Mouse (Mus musculus) naive thymus-derived CD4-positive, alpha-beta T cell, adult 2 months (primary cell): Measurements from ENCODE around the gene Tcte3.
"Not testable (repeated sequence)": the region's sequence is repeated elsewhere in the genome, so short reads cannot be mapped to it uniquely, and the experiment has no call there.

Experiments
- DNase-seq: peaks from one replicate; pipeline ENCODE4 v3.0.0-alpha.2; 2011; ENCODE audit warnings: low read depth

Tcte3 gene

DNA sequence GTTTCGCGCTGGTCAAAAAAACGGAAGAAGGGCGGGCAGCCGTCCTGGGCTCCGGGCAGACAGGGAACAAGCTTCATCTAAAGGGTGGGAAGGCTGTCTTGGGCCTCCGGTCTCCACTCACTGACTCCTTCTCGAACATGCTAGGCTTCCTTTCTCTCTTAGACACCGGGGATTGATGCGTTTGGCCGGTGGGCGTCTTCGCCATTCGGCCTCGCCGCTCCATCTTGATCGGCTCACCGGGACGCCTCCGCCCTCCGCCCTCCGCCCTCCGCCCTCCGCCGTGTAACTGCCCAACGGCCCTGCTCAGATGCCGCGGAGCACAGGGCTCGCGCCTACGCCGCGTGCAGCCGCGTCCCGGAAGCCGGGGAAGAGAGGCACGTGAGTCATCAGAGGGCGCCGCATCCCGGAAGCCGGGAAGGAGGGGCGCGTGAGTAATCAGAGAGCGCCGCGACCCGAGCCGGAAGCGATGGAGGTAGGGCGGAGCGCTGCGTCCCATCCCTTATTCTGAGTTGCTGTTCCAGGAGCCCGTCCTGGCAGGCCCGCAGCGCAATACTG, at the start of gene Tcte3, which contains the start of the genes Ermard and Gm3448:
Gene Tcte3, minus strand, starts transcription at position 314 of the 555 bp plus-strand sequence.
Gene Ermard, plus strand, starts transcription at position 34 of the 555 bp plus-strand sequence.
Gene Gm3448, minus strand, starts transcription at position 363 of the 555 bp plus-strand sequence.
- DNase-seq, result not testable (repeated sequence)

DNA sequence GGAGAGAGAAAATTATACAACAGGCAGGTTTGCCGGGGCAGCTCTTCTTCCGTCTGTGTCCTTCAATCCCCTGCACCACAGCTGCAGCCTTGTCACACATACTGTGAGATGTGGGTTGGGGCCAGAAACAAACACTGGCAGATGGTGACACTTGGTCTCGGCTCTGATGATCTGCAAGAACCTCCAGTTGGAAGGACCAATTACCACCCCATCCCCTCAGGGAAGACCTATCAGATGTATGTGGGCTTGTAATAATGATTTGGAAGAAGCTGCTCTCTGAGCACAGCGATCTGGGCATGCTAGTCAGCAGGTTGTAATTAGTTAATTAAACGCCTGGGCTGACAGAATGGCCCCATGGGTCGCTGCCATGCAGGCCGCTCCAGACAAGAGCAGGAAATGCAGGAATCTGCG, 47.3 kb upstream of the Tcte3 start:
- DNase-seq, result no peak

DNA sequence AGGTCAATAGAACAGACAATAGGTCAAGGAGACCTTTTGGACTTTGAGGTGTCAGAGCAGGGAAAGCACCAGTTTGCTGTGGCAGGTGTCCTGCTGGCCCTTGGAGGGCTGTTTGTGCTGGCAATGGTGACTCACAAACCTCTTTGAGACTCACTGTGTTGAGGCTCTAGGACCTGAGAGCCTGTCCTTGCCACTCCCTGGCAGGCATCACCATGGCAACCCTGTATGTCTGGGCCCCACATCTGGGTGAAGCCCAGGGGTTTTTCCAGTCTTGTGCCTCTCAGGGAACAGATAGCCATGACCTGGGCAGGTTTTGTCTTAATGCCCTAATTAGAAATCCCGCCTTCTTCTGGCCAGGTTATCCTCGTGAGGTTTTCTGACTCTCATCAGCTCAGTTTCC, 46.9 kb upstream of the Tcte3 start:
- no peak for DNase-seq

DNA sequence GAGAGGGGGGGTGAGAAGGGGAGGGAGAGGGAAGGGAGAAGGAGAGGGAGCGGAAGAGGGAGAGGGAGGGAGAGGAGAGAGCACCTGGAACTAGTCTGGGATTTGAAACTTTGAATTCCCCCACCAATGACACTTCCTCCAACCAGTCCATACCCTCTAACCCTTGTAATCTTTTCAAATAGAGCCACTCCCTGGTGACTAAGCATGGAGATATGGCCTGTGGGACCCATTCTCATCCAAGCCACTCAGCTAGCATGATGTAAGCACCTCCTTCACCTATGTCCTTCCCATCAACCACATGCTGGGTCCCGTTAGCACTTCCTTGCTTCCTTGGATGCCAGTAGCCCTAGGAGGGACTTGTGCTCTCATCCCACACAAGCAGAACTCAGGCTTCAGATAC, 43.7 kb upstream of the Tcte3 start:
- DNase-seq, result no peak

DNA sequence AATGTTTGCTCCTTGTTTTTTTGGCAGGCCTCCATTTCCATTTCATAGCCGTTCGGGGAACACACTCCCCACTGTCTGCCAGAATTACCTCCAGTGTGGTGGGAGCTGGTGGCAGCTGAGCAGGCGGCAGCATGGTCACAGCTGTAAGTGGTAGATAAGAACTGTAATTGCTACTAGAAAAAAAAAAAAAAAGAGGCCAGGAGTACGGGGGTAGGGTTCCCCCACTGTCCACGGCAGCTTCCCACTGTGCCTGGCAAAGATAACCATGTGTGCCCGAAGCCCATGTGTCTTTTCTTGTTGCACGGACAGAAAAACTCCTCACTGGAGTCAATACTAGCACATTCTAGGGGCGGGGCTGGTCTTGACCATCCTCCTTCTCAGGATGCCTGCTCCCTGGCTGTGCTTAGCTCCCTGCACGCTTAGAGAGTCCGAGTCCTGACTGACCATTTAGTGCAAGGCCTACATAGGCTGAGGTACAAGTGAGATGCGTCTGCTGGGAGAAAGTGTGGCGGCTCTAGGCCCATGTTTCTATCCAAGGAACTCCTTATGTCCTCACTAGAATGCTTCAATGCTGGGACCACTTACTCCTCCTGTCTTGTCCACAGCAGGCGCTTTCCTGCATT, 43.0 kb upstream of the Tcte3 start:
- no peak for DNase-seq

DNA sequence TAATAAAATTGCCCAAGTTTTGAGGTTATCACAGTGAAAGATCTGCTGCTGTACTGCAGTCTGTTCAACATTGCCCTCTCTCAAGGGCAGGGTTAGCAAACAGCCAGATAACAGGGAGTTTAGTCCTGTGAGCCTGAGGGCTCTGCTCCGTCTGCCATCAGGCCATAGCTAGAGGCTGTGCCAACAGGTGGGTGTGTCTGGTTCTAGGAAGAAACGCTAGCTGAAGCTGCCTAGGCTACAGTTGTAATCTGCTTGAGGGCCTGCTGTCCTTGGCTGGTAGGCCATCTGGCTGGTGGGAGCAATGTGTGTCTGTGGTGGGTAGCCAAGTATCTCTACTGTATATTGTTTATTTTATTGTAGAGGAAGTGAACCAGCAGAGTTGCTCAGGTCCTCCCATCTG, 36.2 kb upstream of the Tcte3 start:
- no peak for DNase-seq

DNA sequence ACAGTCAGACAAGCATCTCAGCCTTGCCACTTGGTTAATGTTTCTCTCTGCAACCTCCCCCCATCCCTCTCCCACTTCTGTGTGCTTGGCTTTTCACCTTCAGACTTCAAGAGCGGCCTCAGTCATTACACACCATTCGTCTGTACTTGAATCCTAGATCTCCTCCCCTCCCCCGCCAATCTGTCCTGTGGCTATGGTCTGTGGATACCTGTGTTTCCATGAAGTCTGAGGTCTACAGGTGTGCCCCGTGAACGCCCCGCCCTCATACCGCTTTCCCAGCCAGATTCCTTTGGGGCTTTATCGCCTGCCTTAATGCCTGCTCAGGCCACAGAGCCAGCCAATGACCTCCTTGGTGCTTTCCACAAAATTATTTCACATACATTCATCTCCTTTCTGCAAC, 33.7 kb upstream of the Tcte3 start:
- DNase-seq, result no peak

DNA sequence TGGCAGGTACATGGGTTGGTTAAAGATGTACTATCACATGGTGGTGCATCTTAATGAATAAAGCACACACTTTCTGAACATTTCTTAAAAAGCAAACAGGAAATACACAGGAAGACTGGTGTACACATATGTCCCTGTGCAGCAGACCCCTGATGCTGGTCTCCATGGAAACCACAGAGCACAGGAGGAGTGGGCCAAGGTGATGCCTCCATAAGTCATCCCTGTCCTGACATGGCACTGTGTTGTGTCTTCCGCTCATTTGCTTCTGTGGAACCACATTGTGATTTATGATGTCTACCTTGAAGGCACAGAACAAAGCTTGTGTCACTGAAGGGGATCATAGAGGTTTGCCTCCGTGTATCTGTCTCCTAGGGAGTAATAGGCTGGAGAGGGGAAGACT, 30.9 kb upstream of the Tcte3 start:
- no peak for DNase-seq

DNA sequence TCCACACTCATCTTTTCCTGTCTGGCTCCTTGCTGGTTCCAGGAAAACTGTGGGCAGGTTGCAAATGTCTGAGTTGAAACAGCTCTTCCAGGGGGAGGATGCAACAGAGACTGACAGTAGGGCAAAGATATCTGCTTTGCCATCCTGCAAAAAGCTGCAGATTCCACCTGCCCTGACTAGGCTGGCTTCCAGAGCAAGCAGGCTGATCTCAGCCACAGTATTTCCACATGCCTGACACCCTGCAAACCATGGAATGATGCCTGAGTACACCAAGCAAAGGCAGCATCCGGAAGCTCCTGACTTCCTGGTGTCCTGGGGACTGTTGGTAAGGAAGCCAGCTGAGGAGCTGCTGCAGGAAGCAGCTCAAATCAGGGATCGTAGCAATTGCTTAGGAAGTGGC, 27.8 kb upstream of the Tcte3 start:
- no peak for DNase-seq

DNA sequence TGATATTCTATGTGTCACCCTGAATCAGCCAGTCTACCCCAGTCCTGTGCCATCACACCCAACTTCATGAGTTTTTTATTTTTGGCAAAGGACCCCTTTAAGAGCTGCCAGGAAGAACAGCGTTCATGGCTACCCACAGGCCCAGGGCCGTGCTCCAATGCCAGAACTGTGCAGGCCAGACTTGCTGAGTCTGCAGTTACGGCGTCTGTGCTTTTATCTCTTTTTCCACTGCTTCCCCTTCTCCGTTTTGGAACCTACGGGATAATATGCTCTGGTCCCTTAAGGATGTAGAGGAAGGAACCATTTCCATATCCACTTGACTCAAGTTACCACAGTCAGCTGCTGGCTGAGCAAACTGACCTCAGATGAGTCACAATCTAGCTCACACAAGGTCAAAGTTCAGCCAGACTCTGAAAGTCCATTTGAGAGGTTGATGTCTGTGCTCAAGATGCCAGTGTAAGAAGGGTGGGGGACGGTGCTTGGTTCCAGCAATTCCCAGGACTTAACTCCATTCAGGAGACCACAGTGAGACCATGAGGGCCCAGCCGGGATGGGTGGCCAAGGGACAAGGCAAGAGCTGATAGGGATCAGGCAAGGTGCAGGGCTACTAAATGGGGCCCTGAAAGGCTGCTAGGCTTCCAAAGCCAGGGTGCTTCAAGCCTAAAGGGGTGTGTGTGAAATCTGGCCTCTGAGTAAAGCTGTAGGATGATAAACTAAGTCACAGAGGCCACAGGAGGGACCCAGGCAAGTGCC, 26.9 kb upstream of the Tcte3 start:
- DNase-seq, result no peak

DNA sequence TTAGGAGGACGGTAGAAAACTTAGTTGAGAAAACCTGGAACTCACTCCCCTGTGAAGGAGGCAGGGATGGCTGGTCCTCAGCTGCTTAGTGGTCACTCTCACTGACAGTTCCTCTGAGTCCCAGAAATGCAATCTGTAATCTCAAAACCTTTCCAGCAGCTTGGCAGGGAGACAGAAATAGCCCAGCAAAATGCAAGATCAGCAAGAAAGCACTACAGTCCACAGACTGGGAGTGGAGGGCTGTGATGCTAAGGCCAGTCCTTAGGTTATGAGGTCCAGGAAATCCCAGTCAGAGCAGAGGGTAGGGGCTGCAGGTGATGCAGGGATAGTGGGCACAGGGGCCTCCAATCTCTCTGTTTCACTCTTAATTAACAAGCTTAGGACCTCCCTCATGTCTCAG, 25.6 kb upstream of the Tcte3 start:
- no peak for DNase-seq

DNA sequence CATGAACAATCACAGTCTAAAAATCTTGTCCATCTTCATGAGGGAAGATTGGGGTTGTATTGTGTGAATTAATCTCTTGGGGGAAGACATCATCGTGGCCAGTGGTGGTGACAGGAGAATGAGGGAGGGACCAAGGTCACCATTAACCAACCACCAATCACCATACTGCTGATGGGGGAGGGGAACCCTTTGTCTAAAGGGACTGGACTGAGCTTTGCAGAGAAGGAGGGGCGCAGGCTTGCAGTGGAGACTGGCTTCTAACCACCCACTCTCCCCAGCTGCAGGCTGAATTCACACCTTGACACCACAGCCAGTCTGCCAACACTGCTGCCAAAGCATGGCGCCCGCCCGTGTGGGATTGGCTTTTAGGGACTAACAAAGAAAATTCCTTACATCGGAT, 24.8 kb upstream of the Tcte3 start:
- DNase-seq, result no peak

DNA sequence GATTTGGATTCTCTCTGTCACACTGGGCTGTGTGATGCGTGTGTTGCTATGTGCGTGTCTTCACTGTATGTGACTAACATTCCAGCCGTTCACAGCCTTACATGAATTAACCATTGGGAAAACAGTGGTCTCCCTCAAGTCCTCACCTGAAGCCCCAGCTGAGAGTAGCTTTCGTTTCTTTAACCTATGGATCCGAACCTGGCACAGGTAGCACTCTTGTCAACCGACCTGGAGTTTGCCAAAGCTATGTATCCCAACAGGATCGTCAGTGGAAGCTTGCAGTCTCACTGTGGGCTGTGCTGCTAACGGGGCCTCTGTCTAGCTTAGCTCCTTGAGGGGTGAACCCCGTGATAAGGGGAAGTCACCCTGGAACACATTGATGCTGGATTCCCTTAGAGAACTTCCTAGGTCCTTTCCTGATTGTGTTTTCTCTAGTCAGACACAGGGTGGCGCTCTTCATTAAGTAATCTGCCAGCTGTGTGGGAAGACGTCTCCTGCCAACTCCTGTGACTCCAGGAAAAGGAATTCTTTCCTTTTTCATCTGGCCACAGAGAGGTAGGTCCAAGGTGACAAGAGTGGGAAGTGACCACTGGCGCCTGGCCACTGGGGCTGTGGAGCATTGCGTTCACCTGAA, 24.2 kb upstream of the Tcte3 start:
- DNase-seq, result peak; percentile 10

DNA sequence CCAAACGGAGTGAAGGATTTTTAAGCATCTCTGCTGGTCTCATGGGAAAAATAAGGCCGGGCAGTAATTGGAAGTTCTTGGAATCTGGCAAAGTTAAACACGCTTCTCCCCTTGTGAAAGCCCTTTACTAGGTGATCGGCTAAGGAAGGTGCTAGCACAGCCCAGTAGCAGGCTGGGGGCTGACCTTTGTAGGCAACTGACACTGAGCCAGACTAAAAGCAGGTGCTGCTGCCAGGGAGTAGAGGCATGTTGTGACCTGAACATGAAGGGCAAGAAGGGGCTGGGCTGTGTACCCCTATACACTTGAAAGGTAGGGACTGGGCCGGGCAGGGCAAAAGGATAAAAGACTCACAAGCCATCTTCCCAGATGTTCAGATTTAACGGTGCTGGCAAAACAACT, 19.1 kb upstream of the Tcte3 start:
- no peak for DNase-seq

DNA sequence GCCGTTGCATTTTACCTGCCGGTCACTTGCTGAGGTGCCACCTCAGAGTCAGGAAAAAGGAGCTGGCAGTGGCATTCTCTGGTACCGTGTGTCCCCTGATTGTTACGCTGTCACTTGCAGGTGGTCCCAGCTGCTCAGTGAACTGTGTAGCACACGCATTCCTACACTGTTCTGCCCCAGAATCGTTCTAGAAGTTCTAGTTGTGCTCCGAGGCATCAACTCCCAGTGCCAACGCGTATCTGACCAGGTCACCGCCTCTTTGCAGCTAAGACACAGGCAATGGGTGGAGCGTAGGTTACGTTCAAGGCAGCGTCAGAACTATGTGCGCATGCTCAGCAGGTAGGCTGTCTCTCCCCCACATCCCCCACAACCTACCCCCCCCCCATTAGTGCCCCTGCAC, 18.4 kb upstream of the Tcte3 start:
- no peak for DNase-seq

DNA sequence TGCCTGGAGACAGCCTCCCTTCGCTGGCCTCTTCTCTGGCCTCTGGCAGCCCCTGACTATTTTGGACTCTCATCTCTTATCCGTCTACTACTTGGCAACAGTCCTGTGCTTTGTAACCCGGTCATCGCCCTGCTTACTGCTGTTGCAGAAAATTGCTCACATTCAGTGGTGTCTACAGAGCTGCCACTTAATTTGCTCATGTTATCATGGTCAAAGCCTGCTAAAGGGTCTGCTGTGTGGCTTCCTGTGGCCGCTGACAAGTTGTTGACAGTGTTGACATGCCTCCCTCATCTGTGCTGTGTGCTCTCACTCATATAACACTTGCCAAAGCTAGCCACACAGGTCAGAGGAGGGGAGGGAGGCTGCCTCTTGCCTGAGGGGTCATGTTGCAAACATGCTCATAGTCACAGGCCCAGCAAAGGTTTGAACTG, 16.9 kb upstream of the Tcte3 start:
- DNase-seq, result no peak

DNA sequence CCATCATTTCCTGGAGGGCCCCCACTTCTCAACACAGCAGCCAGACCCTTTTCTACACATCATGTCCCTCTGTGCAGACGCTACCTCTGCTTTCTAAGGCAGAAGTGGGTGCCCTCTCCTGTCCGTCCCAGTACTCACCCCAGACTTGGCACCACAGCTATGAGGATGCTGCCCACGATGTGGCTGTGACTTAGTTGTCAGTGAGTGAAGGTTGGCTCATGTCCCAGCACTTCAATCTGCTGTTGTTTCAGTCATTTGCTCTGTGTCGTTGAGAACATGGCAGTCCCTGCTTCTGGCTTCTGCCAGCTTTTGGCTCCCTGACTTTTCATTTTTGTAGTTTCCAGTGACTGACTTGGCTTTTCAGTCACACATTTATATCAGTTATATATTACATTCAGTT, 14.6 kb upstream of the Tcte3 start:
- no peak for DNase-seq

DNA sequence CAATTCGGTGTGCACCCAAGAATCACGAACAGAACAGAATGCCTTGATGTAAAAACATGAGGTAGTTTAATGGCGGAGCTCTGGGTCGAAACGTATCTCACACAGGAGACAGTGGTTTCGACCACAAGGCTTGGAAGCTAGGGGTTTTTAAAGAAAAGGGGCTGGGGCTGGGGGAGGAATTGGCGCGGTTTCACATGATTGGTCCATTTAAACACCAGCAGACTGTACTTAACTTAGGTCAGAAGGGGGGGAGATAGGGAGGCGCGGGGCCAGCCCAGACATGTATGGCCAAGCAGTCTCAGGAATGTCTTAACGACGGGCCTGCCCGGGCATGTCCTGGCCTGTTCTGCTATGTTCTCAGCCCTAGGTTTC, 12.5 kb upstream of the Tcte3 start:
- DNase-seq, result not testable (repeated sequence)

DNA sequence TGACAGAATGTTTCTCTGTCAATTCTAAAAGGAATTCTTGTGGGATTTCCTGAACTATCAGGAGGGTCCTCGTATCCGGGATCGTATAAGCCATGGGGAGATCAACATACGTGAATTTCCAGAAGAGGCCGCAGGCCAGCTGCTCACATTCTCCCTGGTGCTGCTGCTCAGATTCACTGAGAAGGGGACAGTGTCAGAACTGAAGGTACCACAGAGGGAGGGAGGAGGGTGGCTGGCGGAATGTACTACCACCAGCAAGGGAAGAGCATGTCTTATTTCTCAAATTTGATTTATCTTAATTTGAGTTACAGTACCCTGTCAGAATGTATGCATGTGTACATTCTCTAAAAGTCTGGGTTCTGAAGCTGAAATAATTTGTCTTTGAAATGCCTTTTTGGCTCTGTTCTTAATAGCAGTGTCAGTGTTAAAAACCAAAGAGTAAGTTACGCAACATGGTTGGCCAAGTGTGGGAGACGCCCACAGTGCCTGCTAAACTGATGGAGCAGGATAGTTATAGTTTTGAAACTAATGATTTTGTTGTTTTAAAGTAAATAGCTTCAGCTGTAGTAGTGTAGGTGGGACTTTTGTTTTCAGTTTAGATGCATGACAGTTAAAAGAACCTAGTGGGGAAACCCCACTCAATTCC, 12.0 kb upstream of the Tcte3 start:
- not testable (repeated sequence) for DNase-seq

DNA sequence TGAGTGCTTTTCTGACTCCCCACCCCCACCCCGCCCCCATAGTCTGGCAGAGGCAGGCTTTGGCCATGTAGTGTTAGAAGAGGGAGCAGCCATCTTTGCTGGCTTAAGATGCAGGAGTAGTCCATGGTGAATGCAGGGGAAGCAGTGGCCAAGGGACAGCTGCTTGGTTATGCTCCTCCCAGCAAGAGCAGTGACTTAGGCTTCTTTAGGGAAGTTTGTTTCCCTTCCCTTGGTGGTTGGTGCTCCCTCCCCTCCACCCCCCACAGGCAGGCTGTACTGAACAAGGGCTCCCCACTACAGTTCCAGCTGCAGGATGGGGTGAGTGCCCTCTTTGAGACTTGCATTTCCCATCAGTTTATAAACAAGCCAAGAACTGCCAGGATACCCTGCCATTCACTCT, 11.5 kb upstream of the Tcte3 start:
- not testable (repeated sequence) for DNase-seq

DNA sequence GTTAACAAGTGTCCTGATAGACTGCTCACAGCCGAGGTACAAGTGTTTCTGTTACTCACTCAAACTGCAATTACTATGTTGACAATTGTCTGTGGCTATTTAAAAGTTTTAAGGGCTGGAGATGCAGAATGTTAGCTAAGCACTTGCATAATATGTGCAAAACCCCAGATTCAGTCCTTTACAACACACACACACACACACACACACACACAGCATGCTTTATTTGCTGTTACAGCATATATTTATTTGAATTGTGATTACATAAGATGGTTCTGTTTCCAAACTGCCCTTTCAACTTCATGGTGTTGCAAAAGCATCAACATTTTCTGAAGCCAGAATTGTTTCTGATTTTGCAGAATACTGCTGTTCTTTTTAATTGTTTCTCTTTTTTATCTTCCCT, 9.1 kb upstream of the Tcte3 start:
- DNase-seq, result not testable (repeated sequence)

DNA sequence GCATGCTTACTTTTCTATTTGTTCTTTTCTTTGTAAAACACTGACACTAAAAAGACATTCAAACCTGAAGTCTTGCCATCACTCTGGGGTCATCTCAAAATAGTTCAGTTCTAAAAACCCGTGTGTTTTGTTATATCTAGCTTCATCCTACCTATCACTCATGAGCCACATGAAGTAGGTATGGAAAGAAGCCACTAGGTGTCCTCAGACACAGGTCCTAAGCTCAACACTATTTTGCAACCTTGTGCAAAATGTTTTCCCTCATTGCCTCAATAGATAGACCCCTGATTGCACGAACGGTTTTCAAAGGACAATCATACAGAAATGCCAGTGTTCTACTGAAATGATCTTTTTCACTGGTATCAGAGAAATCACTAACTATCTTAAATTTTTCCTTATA, 833 bp downstream of the Tcte3 start:
- DNase-seq, result not testable (repeated sequence)
